Mouse (Mus musculus) myocyte (in vitro differentiated cells): ENCODE measurements around the gene Art3.

ENCODE experiments used
- CEBPB ChIP-seq: IDR thresholded peaks from 2 replicates; pipeline ENCODE4 v1.6.1; 2011; ENCODE audit warnings: mild to moderate bottlenecking, moderate library complexity; ENCODE audit not compliant: poor library complexity, insufficient read depth, severe bottlenecking
- E2F4 ChIP-seq: IDR thresholded peaks from one replicate; pipeline ENCODE4 v1.6.1; 2011; ENCODE audit warnings: mild to moderate bottlenecking, control low read depth, moderate library complexity; ENCODE audit not compliant: insufficient read depth
- POLR2A ChIP-seq: IDR thresholded peaks from one replicate; pipeline ENCODE4 v1.6.1; 2011; ENCODE audit warnings: low read depth, mild to moderate bottlenecking, control low read depth, moderate library complexity; ENCODE audit not compliant: insufficient read length
- POLR2AphosphoS2 ChIP-seq: IDR thresholded peaks from one replicate; pipeline ENCODE4 v1.6.1; 2011; ENCODE audit warnings: low read depth, control low read depth; ENCODE audit not compliant: insufficient read length
- TCF12 ChIP-seq: IDR thresholded peaks from one replicate; pipeline ENCODE4 v1.6.1; 2011; ENCODE audit warnings: mild to moderate bottlenecking, control low read depth; ENCODE audit not compliant: poor library complexity, insufficient read depth, severe bottlenecking
- TCF3 ChIP-seq: IDR thresholded peaks from one replicate; pipeline ENCODE4 v1.6.1; 2011; ENCODE audit warnings: low read depth, control low read depth; ENCODE audit not compliant: insufficient read length

DNA sequence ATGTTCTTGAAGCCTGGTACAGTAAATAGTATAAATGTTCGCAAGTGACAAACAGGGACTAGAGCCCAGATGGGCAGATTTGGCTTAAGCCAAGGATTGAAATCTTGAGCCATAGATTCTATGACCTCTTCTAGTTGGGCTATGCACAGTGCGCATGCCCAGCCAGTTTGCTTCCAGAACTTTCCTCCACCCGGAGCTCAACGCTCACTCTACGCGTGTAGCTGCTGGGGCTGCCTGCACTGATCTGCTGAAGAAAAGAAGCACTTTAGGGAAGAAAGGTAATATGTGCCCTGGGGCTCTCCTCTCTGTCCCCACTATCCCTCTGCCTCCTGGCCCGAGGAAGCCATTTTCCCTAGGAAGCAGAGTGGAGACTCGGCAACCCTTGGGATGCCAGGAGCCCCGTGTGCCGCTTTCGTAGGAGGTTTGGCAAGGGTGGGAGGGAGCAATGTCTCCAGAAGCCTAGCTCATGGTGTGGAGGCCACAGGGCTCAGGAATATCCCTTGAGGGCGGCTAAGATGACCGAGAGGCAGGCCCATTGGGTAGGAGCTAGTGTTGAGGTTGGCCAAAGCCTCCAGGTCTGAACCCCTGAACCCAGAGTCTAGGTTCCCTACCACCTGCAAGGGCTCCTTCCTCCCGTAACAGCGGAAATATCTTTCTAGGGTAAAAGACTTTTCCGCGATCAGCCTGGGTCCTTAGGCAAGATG lies at the start of gene Art3:
- TF ChIP-seq TCF12, result no peak
- no peak for TF ChIP-seq POLR2A
- no peak for TF ChIP-seq CEBPB
- TF ChIP-seq E2F4, result no peak
- TF ChIP-seq TCF3, result no peak
- no peak for TF ChIP-seq POLR2AphosphoS2
